10 mouse cellular contexts compared by ENCODE assay signal in genomic region chr16:12146666-12147065, GRCm38 (mm10).
DNase-seq lines count a peak whose midpoint lies in the region; ATAC-seq and TF ChIP-seq lines count a peak whose summit lies in the region.
"Had no signal": no experiment of that assay in that cellular context is flagged by ENCODE, and none has a peak within 500 bp of the region (broad histone marks: within the 10 kb centered on the region; RNA-seq: fewer than 3 reads in every experiment).

No protein-coding gene starts in this region.

- TF ChIP-seq POLR2A in heart, adult 2 months (IDR thresholded peaks at IDR 0.05; ENCODE audit: insufficient read depth, low read depth, low read length): no peak

- H3K9me3 ChIP-seq in heart, embryonic 10.5 days: no peaks in the 10 kb centered on the region
- no peaks in the 10 kb centered on the region for H3K9me3 ChIP-seq in liver, postnatal 0 days (ENCODE audit: low read length)
- H3K9me3 ChIP-seq: stomach, embryonic 15.5 days had no signal

- H3K79me2 ChIP-seq in heart, adult 2 months (replicated peaks; ENCODE audit: control insufficient read depth, insufficient read depth, low read length): no peaks in the 10 kb centered on the region

- H3K4me2 ChIP-seq in liver, postnatal 0 days (ENCODE audit: low read depth, low read length): no peak overlapping the region
- H3K4me2 ChIP-seq: stomach, embryonic 15.5 days had no signal

- no peaks in the 10 kb centered on the region for H3K27me3 ChIP-seq in heart, adult 2 months (ENCODE audit: control insufficient read depth, insufficient read depth, low read length)
- no peaks in the 10 kb centered on the region for H3K27me3 ChIP-seq in heart, embryonic 10.5 days (ENCODE audit: insufficient read depth, poor library complexity, severe bottlenecking)
- H3K27me3 ChIP-seq in liver, postnatal 0 days (ENCODE audit: insufficient read depth, low read length): no peaks in the 10 kb centered on the region
- H3K27me3 ChIP-seq: stomach, embryonic 15.5 days had no signal

- peaks cover 1% of the 10 kb centered on the region for H3K4me1 ChIP-seq in heart, adult 2 months (ENCODE audit: control insufficient read depth, insufficient read depth, low read length)
- peaks cover 4% of the 10 kb centered on the region; the same call in 1 of the 2 replicates for H3K4me1 ChIP-seq in heart, embryonic 10.5 days
- no peaks in the 10 kb centered on the region for H3K4me1 ChIP-seq in liver, postnatal 0 days (ENCODE audit: insufficient read depth)
- H3K4me1 ChIP-seq: stomach, embryonic 15.5 days had no signal

- no peak for TF ChIP-seq CTCF in heart, adult 2 months (IDR thresholded peaks at IDR 0.05)
- no peak for TF ChIP-seq CTCF in liver, postnatal 0 days (IDR thresholded peaks at IDR 0.05; ENCODE audit: low read depth)

- no peak overlapping the region for H3K4me3 ChIP-seq in heart, adult 2 months
- no peak overlapping the region for H3K4me3 ChIP-seq in heart, embryonic 10.5 days
- H3K4me3 ChIP-seq in liver, postnatal 0 days (ENCODE audit: low read depth, low read length): no peak overlapping the region
- H3K4me3 ChIP-seq: stomach, embryonic 15.5 days had no signal

- peak; percentile 7 to 31 for DNase-seq in heart, adult 2 months
- no peak for DNase-seq in heart, embryonic 10.5 days (ENCODE audit: low spot score)
- DNase-seq in testis, postnatal 10 days (ENCODE audit: low spot score): peak; percentile 43
- DNase-seq in testis, postnatal 14 days (ENCODE audit: low spot score): no peak
- peak; percentile 29 to 45 for DNase-seq in heart, postnatal 14 days
- DNase-seq in adipocyte (ENCODE audit: low spot score): no peak
- DNase-seq in liver, postnatal 0 days: no peak
- DNase-seq: kidney, adult 9 months had no signal

- TF ChIP-seq EP300 in heart, adult 2 months (IDR thresholded peaks at IDR 0.05; ENCODE audit: insufficient read depth, low read depth, low read length): no peak
- no peak for TF ChIP-seq EP300 in liver, postnatal 0 days (IDR thresholded peaks at IDR 0.05; ENCODE audit: low read depth)

- intact Hi-C loops in heart, adult 2 months (cut with DNase I): no loop called here
- intact Hi-C loops in heart, postnatal 14 days (cut with DNase I): no loop called here

- no peak overlapping the region for H3K27ac ChIP-seq in heart, adult 2 months
- no peak overlapping the region for H3K27ac ChIP-seq in heart, embryonic 10.5 days
- H3K27ac ChIP-seq in liver, postnatal 0 days (ENCODE audit: low read depth): no peak overlapping the region
- H3K27ac ChIP-seq: stomach, embryonic 15.5 days had no signal

- no peak overlapping the region for H3K9ac ChIP-seq in heart, adult 2 months (ENCODE audit: low read depth, low read length)
- H3K9ac ChIP-seq in liver, postnatal 0 days (replicated peaks): no peak overlapping the region
- H3K9ac ChIP-seq: stomach, embryonic 15.5 days had no signal

- no peak for ATAC-seq in liver, postnatal 0 days
- ATAC-seq in activated CD4-positive, CD25-positive, alpha-beta regulatory T cell, adult 4 months: no peak

- no peaks in the 10 kb centered on the region for H3K36me3 ChIP-seq in heart, adult 2 months (ENCODE audit: control insufficient read depth, insufficient read depth, low read length)
- no peaks in the 10 kb centered on the region for H3K36me3 ChIP-seq in heart, embryonic 10.5 days
- H3K36me3 ChIP-seq in liver, postnatal 0 days (replicated peaks; ENCODE audit: insufficient read depth, low read length): no peaks in the 10 kb centered on the region
- H3K36me3 ChIP-seq: stomach, embryonic 15.5 days had no signal

Comparison
In these comparisons a context has a peak if more than half of its experiments do, and no peak if none do; other contexts are left out.
1. DNase-seq: peak in heart, adult 2 months (2 of 2), testis, postnatal 10 days (single experiment) and heart, postnatal 14 days (2 of 2); none in heart, embryonic 10.5 days (single experiment), testis, postnatal 14 days (single experiment), adipocyte (single experiment) and liver, postnatal 0 days (single experiment).